Mouse (Mus musculus): ENCODE measurements around the gene Irs3.
A peak's percentile ranks its signal among the peaks of the same experiment; 100 is the strongest.

The Irs3 gene

GRCm38 (mm10) chr5:137660064-137660688 is 14.7 kb upstream of the Irs3 start:
- DNase-seq (ENCODE audit: low read depth in 2 of 2, low spot score in 2 of 2) = no peak

GRCm38 (mm10) chr5:137656977-137657376 is 11.5 kb upstream of the Irs3 start:
- DNase-seq (ENCODE audit: low read depth in 2 of 2, low spot score in 2 of 2) = peak; percentile 30 to 43

- DNase-seq (ENCODE audit: low read depth in 2 of 2, low spot score in 2 of 2) = peak in 1 of 2 experiments; percentile 24
These were observed 9.2 kb upstream of the Irs3 start for GRCm38 (mm10) chr5:137654746-137655145.

- DNase-seq (ENCODE audit: low read depth in 2 of 2, low spot score in 2 of 2) = no peak
These were observed 7.9 kb upstream of the Irs3 start for GRCm38 (mm10) chr5:137653366-137653765.

- no peak for DNase-seq (ENCODE audit: low read depth in 2 of 2, low spot score in 2 of 2)
These were observed 7.0 kb upstream of the Irs3 start for GRCm38 (mm10) chr5:137652474-137652873.

- DNase-seq (ENCODE audit: low read depth in 2 of 2, low spot score in 2 of 2) = no peak
These were observed 4.4 kb upstream of the Irs3 start for GRCm38 (mm10) chr5:137649669-137650571.

GRCm38 (mm10) chr5:137649251-137649650 is 3.7 kb upstream of the Irs3 start:
- DNase-seq (ENCODE audit: low read depth in 2 of 2, low spot score in 2 of 2) = no peak

GRCm38 (mm10) chr5:137647827-137648601 is 2.5 kb upstream of the Irs3 start:
- DNase-seq (ENCODE audit: low read depth in 2 of 2, low spot score in 2 of 2) = no peak

GRCm38 (mm10) chr5:137645091-137645651 is 343 bp downstream of the Irs3 start:
- peak in 1 of 2 experiments; percentile 11 for DNase-seq (ENCODE audit: low read depth in 2 of 2, low spot score in 2 of 2)

- DNase-seq (ENCODE audit: low read depth in 2 of 2, low spot score in 2 of 2) = no peak
These were observed 1.0 kb downstream of the Irs3 start for GRCm38 (mm10) chr5:137644484-137644883.

- no peak for DNase-seq (ENCODE audit: low read depth in 2 of 2, low spot score in 2 of 2)
These were observed 2.6 kb downstream of the Irs3 start for GRCm38 (mm10) chr5:137642886-137643285.

- peak; percentile 24 to 45 for DNase-seq (ENCODE audit: low read depth in 2 of 2, low spot score in 2 of 2)
These were observed 4.5 kb downstream of the Irs3 start, which contains the start of gene Sap25 for GRCm38 (mm10) chr5:137641054-137641453. Gene Sap25, plus strand, starts transcription at chr5:137641334.

- DNase-seq (ENCODE audit: low read depth in 2 of 2, low spot score in 2 of 2) = no peak
These were observed 6.0 kb downstream of the Irs3 start for GRCm38 (mm10) chr5:137639472-137639871.

- DNase-seq (ENCODE audit: low read depth in 2 of 2, low spot score in 2 of 2) = no peak
These were observed 12.0 kb downstream of the Irs3 start for GRCm38 (mm10) chr5:137633397-137634084.

GRCm38 (mm10) chr5:137631591-137631990 is 13.9 kb downstream of the Irs3 start:
- peak in 1 of 2 experiments; percentile 19 for DNase-seq (ENCODE audit: low read depth in 2 of 2, low spot score in 2 of 2)

- DNase-seq (ENCODE audit: low read depth in 2 of 2, low spot score in 2 of 2) = peak; percentile 71 to 80
These were observed 14.3 kb downstream of the Irs3 start for GRCm38 (mm10) chr5:137631171-137631570.

GRCm38 (mm10) chr5:137630602-137631001 is 14.9 kb downstream of the Irs3 start:
- DNase-seq (ENCODE audit: low read depth in 2 of 2, low spot score in 2 of 2) = no peak

GRCm38 (mm10) chr5:137629906-137630545 is 15.5 kb downstream of the Irs3 start:
- no peak for DNase-seq (ENCODE audit: low read depth in 2 of 2, low spot score in 2 of 2)

GRCm38 (mm10) chr5:137629306-137629721 is 16.2 kb downstream of the Irs3 start:
- no peak for DNase-seq (ENCODE audit: low read depth in 2 of 2, low spot score in 2 of 2)
